Mouse (Mus musculus): ENCODE data around the gene Kdf1. TPM values are rescaled to one million over a fixed set of nuclear protein-coding genes. Genes with fewer than 3 reads are reported as not detected.
A peak's percentile ranks its signal among the peaks of the same experiment; 100 is the strongest.

Kdf1 gene
- polyA plus RNA-seq, 1 experiment, result not detected

DNA sequence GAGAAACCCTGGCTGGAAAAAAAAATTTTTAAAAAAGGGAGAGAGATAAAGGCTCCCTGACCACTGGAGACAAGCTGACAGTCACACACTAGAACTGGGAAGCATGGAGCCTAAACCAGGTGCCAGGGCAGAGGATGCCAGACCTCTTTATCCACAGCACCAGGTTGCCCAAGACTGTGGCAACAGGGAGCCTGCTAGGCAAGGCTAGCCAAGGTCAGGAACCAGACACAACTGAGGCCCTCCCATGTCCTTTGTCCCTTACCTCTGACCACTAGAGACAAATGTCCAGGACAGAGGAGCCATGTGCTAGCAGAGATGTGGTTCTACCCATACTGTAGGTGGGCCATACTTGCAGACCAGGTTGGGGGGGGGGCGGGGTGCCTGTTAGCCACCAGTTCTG is 33.3 kb downstream of the Kdf1 start:
- peaks cover 18% of the 10 kb centered on the region for H3K4me1 ChIP-seq (ENCODE audit: control insufficient read depth, insufficient read depth, low read length)
- H3K27ac ChIP-seq (ENCODE audit: insufficient read depth, low read depth, low read length), result no peak overlapping the region
- H3K4me3 ChIP-seq (ENCODE audit: insufficient read depth, low read length), result no peak overlapping the region

GRCm38 (mm10) chr4:133552768-133553447 is 34.1 kb downstream of the Kdf1 start, which contains the start of gene Nr0b2:
TSS of gene Nr0b2 (plus strand) at chr4:133553376.
- no peak for TF ChIP-seq CTCF (IDR thresholded peaks at IDR 0.05; ENCODE audit: low read depth, low read length)
- no peak for TF ChIP-seq POLR2A (IDR thresholded peaks at IDR 0.05; ENCODE audit: borderline replicate concordance, low read depth, low read length)
- Histone ChIP-seq H3K27ac (ENCODE audit: insufficient read depth, low read depth, low read length) (peak within 1 kb of the TSS; percentile 73), H3K4me3 (ENCODE audit: insufficient read depth, low read length) (peak within 1 kb of the TSS; percentile 76), H3K4me1 (ENCODE audit: control insufficient read depth, insufficient read depth, low read length) (peaks cover 18% of the 10 kb centered on the region)

More for the DNA sequence above, 33.3 kb downstream of the Kdf1 start:
- TF ChIP-seq CTCF (IDR thresholded peaks at IDR 0.05; ENCODE audit: low read depth, low read length) (no peak), POLR2A (IDR thresholded peaks at IDR 0.05; ENCODE audit: borderline replicate concordance, low read depth, low read length) (no peak)

GRCm38 (mm10) chr4:133553448-133554330 is 34.9 kb downstream of the Kdf1 start:
- peak overlapping the region; percentile 76 for H3K4me3 ChIP-seq (ENCODE audit: insufficient read depth, low read length)
- peaks cover 18% of the 10 kb centered on the region for H3K4me1 ChIP-seq (ENCODE audit: control insufficient read depth, insufficient read depth, low read length)
- H3K27ac ChIP-seq (ENCODE audit: insufficient read depth, low read depth, low read length), result peak overlapping the region; percentile 73
- TF ChIP-seq POLR2A (IDR thresholded peaks at IDR 0.05; ENCODE audit: borderline replicate concordance, low read depth, low read length), result no peak; the same call in 1 of the 2 replicates

DNA sequence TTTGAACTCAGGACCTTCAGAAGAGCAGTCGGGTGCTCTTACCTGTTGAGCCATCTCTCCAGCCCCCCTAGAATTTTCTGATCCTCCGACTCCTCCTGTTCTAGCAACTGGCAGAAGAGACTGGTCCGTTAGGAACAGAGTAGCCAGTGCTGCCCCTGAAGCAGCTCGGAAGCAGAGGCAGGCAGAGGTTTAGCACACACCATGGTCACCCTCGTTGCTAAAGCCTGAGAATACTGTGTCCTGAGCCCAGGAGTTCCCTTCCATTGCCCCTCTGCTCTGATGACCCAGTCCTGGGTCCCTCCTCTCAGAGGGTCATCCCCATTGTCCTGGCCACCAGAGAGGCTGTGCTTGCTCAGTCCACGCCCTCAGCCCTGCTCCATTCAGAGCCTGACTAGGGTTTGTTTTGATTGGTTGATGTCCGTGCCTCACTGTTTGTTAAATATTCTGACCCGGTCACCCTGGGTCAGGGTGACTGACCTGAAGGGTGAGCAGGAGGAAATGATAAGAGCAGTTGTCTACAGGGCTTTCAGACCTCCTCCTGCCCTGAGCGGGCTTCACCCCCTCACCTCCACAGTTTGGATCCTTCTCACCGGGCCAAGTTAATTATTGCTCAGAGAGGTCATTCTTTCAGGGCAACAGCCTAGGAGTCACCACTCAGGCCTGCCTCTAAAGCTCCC is 38.4 kb downstream of the Kdf1 start:
- no peak overlapping the region for H3K27ac ChIP-seq (ENCODE audit: insufficient read depth, low read depth, low read length)
- no peak for TF ChIP-seq POLR2A (IDR thresholded peaks at IDR 0.05; ENCODE audit: borderline replicate concordance, low read depth, low read length)
- TF ChIP-seq CTCF (IDR thresholded peaks at IDR 0.05; ENCODE audit: low read depth, low read length), result no peak

DNA sequence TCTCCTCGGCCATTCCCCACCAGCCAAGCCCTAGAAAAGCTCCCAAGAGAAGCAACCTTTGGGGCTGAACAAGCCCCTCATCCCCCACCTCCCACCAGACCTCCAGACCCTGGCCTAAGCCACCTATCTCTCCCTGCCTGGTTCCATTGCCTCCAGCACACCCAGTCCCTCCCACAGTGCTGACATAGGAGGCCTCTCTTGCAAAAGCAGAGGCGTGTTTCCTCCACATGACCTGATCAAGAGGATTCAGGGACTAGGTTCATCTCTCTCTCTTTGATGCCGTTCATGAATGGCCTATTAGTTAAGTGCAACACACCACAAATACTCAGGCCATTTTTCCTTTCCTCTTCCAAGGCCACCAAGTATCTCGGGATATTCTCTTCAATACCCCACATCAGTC is 41.1 kb downstream of the Kdf1 start:
- Histone ChIP-seq H3K27ac (ENCODE audit: insufficient read depth, low read depth, low read length) (no peak overlapping the region), H3K4me3 (ENCODE audit: insufficient read depth, low read length) (no peak overlapping the region), H3K4me1 (ENCODE audit: control insufficient read depth, insufficient read depth, low read length) (peaks cover 8% of the 10 kb centered on the region)
- TF ChIP-seq POLR2A (IDR thresholded peaks at IDR 0.05; ENCODE audit: borderline replicate concordance, low read depth, low read length) (no peak), CTCF (IDR thresholded peaks at IDR 0.05; ENCODE audit: low read depth, low read length) (no peak)

More for the DNA sequence above, 38.4 kb downstream of the Kdf1 start:
- H3K4me3 ChIP-seq (ENCODE audit: insufficient read depth, low read length), result no peak overlapping the region
- H3K4me1 ChIP-seq (ENCODE audit: control insufficient read depth, insufficient read depth, low read length), result peaks cover 18% of the 10 kb centered on the region

- Histone ChIP-seq H3K4me3 (ENCODE audit: insufficient read depth, low read length) (no peak overlapping the region), H3K4me1 (ENCODE audit: control insufficient read depth, insufficient read depth, low read length) (peaks cover 8% of the 10 kb centered on the region), H3K27ac (ENCODE audit: insufficient read depth, low read depth, low read length) (no peak overlapping the region)
- no peak for TF ChIP-seq CTCF (IDR thresholded peaks at IDR 0.05; ENCODE audit: low read depth, low read length)
- TF ChIP-seq POLR2A (IDR thresholded peaks at IDR 0.05; ENCODE audit: borderline replicate concordance, low read depth, low read length), result no peak
Observed at GRCm38 (mm10) chr4:133561622-133562021, 42.9 kb downstream of the Kdf1 start.

DNA sequence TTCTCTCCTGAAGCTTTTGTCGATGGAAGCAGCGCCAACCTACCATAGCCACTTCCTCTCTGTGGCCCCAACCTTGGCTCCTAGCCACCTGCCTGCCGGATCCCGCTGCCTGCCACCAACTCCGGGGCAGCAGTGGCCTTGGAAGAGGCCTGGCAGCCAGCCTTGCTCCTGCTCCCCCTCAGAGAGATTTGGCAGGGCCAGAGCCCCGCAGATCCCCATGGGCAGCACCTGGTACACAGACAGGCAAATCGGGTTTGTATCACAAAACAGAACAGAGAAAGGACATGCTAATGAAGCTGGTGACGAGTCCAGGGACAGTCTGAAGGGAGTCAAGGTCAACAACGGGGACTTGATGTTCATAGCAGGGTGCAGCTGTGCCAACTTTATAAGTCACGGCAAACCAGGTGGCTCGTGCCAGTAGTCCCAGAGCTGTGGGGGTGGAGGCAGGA is 44.4 kb downstream of the Kdf1 start:
- H3K27ac ChIP-seq (ENCODE audit: insufficient read depth, low read depth, low read length), result no peak overlapping the region
- H3K4me1 ChIP-seq (ENCODE audit: control insufficient read depth, insufficient read depth, low read length), result peaks cover 8% of the 10 kb centered on the region
- TF ChIP-seq POLR2A (IDR thresholded peaks at IDR 0.05; ENCODE audit: borderline replicate concordance, low read depth, low read length), result no peak
- no peak for TF ChIP-seq CTCF (IDR thresholded peaks at IDR 0.05; ENCODE audit: low read depth, low read length)
- H3K4me3 ChIP-seq (ENCODE audit: insufficient read depth, low read length), result no peak overlapping the region

DNA sequence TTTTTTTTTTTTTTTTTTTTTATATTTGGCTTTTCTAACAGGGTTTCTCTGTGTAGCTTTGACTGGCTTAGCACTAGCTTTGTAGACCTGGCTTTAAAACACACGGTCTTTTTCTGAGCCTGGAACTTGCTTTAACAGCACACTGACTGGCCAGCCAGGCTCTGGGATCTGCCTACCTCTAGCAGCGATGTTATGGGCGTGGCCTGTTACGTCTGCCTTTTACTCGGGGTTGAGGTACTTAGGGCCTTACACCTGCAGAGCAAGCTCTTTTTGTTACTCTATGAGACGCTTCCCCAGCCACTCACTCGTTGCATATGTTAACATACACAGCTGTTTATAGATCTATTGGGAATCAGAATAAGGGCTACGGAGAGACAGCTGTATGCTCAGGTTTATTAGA is 48.5 kb downstream of the Kdf1 start:
- TF ChIP-seq POLR2A (IDR thresholded peaks at IDR 0.05; ENCODE audit: borderline replicate concordance, low read depth, low read length), result no peak
- TF ChIP-seq CTCF (IDR thresholded peaks at IDR 0.05; ENCODE audit: low read depth, low read length), result no peak
- Histone ChIP-seq H3K4me3 (ENCODE audit: insufficient read depth, low read length) (no peak overlapping the region), H3K4me1 (ENCODE audit: control insufficient read depth, insufficient read depth, low read length) (peaks cover 14% of the 10 kb centered on the region), H3K27ac (ENCODE audit: insufficient read depth, low read depth, low read length) (no peak overlapping the region)

- H3K4me1 ChIP-seq (ENCODE audit: control insufficient read depth, insufficient read depth, low read length), result peaks cover 6% of the 10 kb centered on the region; the same call in 1 of the 2 replicates
- no peak overlapping the region for H3K27ac ChIP-seq (ENCODE audit: insufficient read depth, low read depth, low read length)
- TF ChIP-seq CTCF (IDR thresholded peaks at IDR 0.05; ENCODE audit: low read depth, low read length), result no peak
- no peak for TF ChIP-seq POLR2A (IDR thresholded peaks at IDR 0.05; ENCODE audit: borderline replicate concordance, low read depth, low read length)
- H3K4me3 ChIP-seq (ENCODE audit: insufficient read depth, low read length), result no peak overlapping the region
Observed at GRCm38 (mm10) chr4:133569291-133570065, 50.7 kb downstream of the Kdf1 start.
